Mouse (Mus musculus) lung, postnatal 4 days (tissue): ENCODE results near the gene Tnfaip8l1.

Experiments used
- DNase-seq, 2 experiments: peaks; one replicate each; pipeline ENCODE4 v3.0.0; 2021

The Tnfaip8l1 gene

DNA sequence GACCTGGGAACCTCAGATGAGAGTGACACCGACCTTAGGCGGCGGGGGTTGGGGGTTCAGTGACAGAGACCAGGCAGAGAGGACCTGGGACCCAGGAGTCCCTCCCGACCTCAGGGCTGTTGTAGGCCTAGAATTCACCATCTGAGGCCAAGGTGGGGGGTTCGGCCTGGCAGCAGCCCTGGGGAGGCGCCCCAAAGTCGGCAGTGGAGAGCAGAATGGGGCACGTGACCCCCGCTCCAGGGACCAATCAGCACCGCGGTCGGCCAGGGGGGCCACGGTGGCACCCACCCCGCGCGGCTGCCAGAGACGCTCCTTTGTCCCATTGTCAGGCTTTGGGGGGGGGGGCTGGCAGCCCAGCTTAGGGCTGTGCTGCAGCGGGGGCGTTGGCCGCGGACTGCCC, 22.9 kb upstream of the Tnfaip8l1 start:
- DNase-seq = no peak

DNA sequence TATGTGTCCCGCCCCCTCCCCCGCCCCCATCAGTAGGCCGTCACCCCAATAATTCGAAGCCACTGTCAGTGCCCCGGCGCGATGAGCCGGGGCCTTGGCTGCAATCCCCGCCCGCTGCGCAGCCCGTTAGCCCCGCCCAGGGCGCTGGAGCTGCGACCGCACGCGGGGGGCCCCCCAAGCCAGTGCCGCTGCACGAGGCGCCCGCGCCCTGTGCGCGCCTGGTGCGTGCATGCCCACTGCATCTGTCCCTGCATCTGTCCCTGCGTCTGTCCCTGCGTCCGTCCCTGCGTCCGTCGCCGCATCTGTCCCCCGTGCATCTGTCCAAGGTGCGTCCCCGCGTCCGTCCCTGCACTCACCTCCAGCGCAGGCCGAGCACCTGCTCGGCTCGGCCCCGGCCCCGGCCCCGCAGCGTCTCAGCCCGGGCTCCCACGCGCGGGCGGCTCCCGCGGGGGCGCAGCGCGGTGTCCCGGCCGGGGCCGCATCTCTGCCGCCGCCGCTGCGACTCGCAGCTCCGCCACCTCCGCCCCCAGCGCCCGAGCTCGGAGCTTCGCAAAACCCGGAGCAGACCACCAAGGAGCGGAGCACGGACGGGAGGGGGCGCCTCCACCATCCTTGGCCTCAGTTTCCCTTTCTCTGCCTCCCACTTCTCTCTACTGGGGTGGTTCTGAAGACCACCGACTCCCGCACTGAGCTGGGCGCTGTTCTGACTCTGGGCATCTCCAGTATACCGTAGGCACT, 22.2 kb upstream of the Tnfaip8l1 start, which contains the start of gene Sema6b:
Gene Sema6b, minus strand, starts transcription at position 486 of the 738 bp plus-strand sequence.
- DNase-seq = peak; percentile 65 to 76

DNA sequence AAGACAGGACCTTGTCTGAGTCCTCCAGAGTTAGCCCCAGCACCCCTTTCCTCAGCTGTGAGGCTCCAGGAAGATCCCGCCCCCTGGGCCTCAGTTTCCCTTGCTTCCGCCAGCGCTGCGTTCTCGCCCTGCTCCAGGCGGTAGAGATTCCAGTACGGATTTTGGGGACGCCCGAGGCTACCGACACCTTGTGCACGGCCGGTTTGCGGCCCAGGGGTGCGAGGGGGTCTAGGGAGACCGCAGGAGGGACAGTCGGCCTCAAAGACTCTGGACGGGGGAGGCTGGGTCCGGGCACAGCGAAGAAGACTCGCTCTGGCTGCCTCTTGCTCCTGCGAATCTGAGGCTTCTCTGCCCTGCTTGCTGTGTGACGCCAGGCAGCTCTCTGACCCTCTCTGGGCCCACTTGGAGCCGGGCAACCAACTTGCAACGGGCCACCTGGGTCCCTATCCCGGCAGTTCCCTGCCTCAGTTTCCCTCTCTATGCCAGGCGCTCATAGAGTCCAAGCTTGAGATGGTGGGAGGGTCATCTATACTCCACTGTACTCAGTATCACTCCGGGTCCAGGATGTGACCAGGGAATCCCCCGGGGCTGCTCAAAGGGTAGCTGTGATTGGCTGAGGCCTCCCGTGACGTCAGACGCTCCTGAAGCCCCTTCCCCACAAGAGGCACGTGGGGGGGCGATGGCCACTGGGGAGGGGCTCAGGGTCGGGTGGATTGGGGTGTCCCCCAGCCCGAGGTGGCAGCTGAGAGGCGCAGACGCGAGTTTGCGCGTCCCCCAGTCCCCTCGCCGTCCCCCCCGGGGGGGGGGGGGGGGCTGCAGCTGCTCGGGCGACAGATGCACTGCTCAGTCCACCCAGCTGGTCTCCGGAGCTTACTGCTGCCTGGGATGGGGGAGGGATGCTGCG, 20.3 kb upstream of the Tnfaip8l1 start:
- DNase-seq = no peak

DNA sequence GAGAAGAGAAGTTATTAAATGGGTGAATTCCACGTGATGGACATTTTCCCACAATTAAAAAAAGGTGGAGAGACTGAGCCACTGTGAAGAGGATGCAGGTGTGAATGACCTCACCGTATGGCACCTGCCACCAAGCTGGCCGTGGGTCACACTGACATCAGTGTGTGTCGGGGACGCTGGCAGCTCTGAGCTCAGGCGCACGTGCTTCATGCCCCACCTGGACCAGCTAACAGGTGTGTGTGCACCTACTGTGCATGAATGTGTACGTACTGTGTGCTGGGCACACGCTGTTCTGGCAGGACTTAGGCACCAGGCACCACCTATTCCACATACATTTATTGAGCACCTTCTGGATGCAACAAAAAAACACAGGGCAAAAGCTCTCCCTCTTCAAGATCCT, 17.7 kb upstream of the Tnfaip8l1 start:
- no peak for DNase-seq

DNA sequence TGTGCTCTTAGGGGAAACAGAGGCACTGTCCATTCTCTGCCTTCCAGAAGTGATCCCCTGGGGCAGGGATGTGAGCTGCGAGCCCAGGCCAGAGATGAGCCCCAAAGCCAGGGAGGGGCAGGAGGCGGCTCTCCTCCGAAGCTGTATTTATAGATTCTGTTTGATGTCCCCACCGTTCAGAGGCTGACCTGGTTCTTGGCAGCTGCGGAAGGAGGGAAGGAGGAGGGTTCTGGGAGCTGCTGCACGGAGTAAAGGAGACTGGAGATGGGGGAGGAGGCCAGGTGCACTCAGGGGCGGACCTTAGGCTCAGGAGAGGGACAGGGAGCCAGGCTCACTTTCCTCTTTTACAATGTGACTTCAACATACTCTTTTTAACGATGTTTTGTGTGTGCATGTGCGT, 16.1 kb upstream of the Tnfaip8l1 start:
- no peak for DNase-seq

DNA sequence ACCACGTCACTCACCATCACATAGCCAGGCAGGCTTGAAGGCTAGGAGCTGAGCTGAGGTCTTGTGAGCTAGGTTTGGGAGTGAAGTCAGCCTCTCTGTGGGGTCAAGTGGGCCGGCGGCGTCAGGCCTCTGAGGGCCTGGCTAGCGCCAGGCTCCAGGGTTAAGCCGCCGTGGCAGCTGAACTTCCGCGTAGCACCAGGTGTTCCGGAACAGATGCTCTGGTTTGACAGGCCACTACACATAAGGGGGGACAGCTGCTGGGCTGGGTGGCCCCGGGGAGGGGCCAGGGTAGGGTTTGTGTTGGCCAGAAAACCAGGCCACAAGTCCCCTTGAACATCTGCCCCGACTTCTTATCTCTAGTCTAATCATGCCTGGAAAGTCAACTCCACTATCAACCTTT, 14.9 kb upstream of the Tnfaip8l1 start:
- DNase-seq = no peak

DNA sequence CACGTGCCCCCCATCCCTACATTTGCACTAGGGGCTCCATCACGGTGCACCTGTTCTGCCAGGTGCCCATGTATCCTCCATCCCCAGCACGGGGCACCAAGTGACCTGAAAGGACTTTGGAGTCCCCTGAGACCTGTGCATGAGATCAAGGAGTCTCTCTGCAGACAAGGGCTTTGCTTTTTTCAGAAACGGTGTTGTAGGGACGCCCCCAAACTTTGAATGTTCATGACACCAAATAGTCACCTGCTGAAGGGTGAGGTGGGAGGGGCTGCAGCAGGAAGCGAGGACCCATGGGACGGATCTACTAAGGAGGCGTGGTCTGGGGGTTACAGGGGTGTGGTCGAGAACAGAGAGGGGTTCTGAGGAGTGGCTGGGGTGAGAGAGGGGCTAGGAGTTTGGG, 14.0 kb upstream of the Tnfaip8l1 start:
- no peak for DNase-seq

DNA sequence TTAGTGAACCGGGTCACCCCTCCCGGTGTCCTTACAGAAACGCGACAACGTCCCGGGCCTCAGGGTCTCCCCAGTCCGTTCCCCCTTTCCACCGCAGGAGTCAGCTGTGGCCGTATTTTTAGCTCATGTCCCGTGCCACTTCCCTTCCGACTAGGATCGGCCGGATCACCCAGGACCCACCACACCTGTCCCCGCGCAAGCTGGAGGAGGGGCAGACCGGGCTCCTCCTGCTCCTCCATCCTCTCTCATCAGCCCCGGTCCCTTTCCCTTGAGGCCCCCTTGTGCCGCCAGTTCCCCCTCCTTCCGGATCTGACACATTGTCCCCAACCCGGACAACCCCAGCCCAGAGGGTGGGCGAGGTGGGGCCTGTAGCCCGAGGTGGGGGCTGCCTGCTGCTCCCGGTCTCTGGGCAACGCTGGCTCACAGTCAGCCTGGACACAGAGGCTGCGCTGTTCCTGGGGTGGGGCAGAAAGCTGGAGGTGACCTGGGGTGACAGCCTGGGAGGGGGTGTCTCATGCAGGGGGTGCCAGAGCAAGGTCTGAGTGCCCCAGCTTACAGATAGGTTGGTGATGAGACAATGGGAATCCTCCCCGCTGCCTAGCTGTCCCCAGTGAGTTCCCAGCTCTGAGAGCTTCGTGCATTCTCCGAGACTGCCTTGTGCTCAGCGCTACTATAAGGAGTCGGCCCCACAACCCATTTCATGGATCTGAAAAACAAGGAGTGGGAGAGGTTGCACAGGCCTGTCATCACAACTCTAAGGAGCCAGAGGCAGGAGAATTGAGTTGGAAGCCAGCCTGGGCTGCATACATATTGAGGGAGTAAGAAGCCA, 13.3 kb upstream of the Tnfaip8l1 start:
- no peak for DNase-seq

DNA sequence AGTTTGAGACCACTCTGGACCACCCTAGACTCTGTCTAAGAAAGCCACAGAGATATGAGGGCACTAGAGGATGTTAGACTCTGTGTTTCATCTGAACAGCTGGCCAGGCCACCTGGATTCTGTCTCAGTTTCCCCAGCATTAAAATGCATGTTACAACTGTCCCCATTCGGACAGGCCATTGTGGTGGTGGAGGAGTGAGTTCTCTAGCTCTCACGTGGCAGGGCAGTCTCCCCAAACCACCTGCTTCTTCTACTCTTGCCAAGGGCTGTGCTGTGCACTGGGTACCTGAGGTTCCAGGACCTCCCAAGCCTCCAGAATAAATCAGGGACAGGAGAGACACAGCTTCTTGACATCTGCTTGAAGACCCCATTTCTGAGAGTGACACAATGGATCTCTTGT, 12.4 kb upstream of the Tnfaip8l1 start:
- no peak for DNase-seq

DNA sequence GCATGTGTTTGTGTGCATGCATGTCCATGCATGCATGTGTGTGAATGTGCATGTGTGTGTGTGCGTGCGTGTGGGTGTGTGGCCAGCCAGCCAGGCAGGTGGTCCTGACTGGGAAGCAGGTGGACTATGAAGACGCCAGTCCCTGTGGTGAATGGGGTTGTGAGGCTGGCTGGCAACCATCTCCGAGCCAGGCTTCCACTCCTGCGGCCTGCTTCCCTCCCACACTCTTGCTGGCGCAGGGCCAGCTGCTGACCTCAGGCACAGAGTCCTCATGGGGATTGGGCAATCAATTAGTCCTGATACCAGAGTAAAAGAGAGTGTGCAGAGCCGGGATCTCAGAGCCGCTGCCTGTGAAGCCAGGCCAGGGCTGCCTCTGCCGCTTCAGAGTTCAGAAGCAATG, 8.6 kb upstream of the Tnfaip8l1 start:
- DNase-seq = peak; percentile 79 to 84

DNA sequence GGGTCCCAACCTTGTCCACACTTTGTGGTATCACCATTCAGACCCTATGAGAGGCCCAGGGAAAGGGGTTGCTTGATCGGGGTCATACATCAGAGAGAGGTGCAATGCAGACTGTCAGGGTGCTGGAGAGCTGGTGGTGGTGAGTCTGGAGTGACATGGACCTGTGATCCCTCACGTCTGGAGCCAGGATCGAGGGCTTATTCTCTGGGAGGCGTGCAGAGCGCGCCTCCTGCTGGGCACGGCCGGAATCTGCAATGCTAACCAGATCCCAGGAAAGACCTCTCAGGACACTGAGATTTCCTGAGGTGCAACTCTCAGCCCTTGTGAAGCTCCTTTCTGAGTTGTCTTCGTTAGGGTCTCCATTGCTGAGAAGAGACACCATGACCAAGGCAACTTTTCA, 2.5 kb upstream of the Tnfaip8l1 start:
- peak; percentile 70 to 76 for DNase-seq

DNA sequence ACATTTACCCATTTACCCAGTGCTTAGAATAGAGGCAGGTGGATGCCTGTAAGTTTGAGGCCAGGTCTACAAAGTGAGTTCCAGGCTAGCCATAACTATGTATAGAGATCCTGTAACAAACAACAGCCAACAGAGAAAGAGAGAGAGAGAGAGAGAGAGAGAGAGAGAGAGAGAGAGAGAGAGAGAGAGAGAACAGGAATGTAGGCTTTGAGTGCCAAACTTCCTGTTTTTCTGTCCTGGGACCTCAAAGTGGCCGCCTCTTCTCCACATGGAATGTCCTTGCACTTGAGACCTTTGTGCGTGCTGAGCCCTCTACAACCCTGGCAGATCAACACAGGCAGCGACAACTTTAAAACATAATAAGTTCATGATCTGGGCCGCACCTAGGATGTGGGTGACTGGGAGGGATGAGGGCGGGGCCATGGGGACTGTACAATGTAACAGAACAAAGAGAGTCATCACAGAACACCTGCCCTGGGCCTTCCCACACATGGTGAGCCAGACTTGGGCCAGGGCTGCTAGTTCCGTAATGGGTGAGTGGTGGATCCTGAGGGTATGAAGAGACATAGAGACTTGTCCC, 1.3 kb downstream of the Tnfaip8l1 start:
- DNase-seq = peak; percentile 45 to 57

DNA sequence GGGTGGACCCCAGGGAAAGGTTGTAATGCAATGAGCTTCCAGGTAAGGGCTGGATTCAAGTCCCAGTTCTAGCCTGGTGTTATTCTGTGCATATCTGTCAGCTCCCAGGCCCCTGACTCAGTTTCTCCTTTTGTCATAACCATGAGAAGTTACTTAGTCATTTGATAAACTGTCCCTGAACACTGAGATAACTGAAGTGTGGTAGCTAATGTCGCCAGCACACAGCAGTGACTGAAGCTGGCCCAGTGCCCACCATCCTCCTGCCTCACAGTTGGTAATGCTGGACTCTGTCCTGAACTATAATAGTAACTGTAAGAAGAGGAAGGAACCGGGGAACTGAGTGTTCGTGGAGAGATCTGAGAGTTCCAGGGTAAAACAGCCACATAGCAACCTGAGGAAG, 2.2 kb downstream of the Tnfaip8l1 start:
- DNase-seq = no peak

DNA sequence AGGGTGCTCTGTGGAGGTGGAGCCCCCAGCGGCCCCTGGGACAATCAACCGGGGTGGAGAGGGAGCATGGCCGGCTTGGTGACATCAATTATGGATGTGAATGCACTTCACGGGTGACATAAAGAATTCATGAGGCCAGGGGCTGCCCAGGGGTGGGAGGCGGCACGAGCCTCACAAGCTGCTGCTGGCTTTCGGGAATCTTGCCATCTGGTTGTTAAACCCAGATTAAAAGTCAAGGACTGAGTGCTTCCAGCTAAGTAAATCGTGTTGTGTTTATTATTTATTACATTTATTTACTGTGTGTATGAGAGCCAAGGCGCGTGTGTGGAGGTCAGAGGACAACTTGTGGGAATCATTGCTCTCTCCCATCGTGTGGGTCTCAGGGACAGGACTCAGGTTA, 3.4 kb downstream of the Tnfaip8l1 start:
- no peak for DNase-seq

DNA sequence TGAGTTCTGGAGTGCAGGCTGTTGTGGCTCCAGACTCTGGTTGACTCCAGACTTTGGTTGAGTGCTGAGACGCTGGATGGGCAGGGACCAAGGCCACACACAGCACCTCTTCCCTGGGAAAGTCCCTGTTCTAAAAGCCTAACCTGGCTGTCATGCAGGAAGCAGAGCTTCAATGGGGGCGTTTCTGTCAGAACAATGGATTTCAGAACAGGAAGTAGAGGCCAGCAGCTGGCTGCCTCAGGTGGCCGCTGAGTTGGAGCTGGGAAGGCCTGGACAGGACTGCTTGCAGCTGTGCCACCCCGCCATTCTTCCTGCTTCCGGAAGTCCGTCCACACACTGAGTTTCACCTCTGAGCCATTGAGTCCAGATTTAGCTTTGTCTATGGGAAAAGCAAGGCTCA, 7.6 kb downstream of the Tnfaip8l1 start:
- peak; percentile 23 to 37 for DNase-seq

DNA sequence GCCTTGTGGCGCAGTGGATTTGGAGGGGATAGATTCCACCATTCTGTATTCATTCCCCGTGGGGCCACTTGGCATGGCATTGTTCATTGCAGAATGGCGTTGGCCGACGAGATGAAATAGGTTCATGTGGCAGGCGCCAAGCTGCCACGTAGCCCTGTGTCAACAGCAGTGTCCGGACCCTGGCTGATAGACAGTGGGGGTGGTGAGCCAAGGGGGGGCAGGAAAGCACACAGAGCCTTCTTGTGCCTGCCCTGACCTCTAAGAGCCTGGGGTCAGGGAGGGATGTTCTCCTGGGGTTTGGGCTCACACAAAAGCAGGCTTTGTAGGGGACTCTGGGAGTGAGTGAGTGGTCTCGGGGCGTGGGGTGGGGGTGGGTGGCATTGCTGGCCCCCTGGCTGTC, 8.4 kb downstream of the Tnfaip8l1 start:
- no peak for DNase-seq

DNA sequence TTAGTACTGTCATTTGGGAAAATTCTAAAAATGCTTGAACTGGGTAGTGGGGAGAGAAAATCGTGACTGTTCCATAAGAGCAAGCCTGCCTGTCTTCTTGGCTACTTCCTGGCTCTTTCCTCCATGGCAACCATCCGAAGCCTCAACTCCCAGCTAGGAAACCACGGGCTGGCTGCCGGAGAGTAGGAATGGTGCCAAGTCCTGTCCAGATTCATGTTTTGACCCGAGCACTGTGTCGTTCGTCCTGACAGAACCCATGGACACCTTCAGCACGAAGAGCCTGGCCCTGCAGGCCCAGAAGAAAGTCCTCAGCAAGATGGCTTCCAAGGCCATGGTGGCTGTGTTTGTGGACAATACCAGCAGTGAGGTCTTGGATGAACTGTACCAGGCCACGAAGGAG, 9.2 kb downstream of the Tnfaip8l1 start:
- no peak for DNase-seq

DNA sequence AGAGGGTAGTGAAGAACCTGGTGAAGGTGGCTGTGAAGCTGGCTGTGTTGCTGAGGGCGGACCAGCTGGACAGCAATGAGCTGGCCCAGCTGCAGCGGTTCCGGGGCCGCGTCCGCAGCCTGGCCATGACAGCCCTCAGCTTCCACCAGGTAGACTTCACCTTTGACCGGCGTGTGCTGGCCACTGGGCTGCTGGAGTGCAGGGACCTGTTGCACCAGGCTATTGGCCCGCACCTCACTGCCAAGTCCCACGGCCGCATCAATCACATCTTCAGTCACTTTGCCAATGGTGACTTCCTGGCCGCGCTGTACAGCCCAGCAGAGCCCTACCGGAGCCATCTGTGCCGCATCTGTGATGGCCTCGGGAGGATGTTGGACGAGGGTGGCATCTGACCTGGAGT, 9.6 kb downstream of the Tnfaip8l1 start:
- no peak for DNase-seq

DNA sequence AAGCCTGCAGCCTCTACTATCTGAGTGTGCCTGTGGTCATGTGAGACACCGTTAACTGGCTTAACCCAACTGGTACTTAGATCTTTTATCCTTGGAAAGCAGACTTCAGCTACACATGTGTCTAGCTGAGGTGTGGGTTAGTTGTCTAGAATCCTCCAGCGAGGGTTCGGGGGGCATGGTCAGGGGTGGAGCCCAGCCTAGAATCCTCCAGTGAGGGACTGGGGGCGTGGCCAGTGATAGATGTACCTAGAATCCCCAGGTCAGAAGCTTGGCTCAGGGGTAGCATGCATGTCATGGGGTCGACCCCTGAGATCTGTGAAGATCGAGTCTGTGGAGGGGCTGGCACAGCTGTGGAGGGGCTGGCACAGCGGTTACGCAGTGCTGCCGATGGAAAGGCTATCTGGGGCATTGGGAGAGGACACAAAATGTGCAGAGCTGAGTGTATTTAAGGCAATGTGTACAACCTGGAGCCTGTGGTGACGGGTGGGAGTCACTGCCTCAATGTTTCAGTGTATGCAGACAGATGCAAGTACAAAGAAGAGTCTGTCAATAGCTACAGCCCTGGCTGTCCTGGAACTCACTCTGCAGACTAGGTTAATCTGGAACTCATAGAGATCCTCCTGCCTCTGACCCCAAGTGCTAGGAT, 11.2 kb downstream of the Tnfaip8l1 start:
- DNase-seq = no peak

DNA sequence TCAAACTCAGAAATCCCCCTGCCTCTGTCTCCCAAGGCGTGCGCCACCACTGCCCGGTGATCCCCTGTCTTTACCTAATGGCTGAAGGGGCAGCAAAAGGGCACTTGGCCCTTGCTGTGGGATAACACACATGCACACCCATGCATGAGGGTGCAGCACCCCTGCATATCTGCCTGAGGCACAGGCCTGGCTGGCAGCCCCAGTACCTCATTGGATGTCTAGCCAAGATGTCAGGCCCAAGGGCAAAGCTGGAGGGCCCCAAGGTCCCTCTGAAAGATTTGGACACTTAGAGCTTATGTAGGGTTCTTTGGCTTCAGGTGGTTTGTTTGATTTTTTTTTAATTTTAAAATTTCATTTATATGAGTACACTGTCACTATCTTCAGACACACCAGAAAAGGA, 13.1 kb downstream of the Tnfaip8l1 start:
- DNase-seq = no peak

DNA sequence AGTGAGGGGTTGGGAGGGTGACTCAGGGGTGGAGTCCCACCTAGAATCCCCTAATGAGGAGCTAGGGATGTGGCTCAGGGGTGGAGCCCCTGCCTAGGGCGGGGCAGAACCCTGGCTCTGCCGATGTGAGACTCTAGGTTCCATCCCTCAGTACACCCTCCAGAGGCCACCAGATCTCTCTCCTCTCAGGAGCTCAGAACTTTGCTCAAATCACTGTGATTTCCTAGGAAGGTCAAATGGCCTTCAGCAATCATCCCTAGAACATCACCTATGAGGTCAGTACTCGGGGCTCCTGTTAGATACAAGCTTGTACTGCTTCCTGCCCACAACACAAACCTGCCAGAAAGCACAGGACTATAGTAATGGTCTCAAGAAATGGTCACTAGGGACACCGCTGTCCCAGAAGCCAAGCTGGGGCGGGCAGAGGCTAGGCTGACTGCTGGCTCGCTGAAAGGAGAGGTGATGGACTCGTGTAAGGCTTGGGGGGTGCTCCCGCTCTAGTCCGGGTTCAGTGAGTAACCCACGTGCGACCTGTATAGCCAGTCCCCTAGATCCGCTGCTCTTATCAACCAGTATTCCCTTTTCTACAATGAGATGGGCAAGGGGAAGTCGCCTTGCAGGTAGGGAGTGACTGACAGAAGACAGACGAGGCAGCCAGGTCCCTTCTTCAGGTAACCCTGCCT, 20.8 kb downstream of the Tnfaip8l1 start:
- DNase-seq = no peak

DNA sequence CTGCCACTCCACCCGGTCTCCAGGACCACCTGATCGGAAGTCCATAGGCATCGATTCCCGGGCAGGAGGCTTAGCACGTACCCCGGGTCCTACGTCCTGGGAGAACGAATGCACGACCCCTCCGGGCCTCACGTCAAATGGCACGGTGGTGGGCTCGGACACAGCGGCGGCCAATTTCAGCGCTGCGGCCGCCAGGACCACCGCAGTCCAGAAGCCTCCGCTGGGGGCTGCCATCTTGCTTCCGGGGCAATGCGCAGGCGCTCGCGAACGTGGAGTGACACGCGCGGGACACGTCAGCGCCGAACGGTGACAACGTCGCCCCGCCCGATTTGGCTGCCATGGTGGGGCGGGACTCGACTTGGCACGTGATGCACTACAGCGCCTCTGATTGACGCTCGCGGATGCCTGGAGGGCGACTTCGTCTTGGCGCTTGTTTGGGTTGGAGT, 21.4 kb downstream of the Tnfaip8l1 start, which contains the start of gene Mydgf:
Gene Mydgf, minus strand, starts transcription at position 263 of the 446 bp plus-strand sequence.
- DNase-seq = peak; percentile 96 to 97
